Mouse (Mus musculus): ENCODE measurements around the gene Adam1b. TPM values are rescaled to one million over a fixed set of nuclear protein-coding genes. Genes with fewer than 3 reads are reported as not detected.

The Adam1b gene
- polyA plus RNA-seq, 1 experiment from 2014 or later, result not detected

Other genes with a start within 250 kb of the Adam1b start
- gene Trafd1, start 117.8 kb downstream of the Adam1b start, polyA plus RNA-seq (2014; fragmentation: Nextera tagmentation; extraction: Ambion mirVana), result 71.8 and 75.8 TPM in 2 replicates
- gene Naa25, start 105.5 kb downstream of the Adam1b start, polyA plus RNA-seq (2014; fragmentation: Nextera tagmentation; extraction: Ambion mirVana), result 38.0 and 40.3 TPM in 2 replicates
- 2.6 and 3.6 TPM in 2 replicates for gene Tmem116, start 51.5 kb downstream of the Adam1b start, polyA plus RNA-seq (2014; fragmentation: Nextera tagmentation; extraction: Ambion mirVana)
- gene Erp29, start 50.9 kb downstream of the Adam1b start, polyA plus RNA-seq (2014; fragmentation: Nextera tagmentation; extraction: Ambion mirVana), result 157 and 159 TPM in 2 replicates
- gene Adam1a, start 42.0 kb upstream of the Adam1b start, polyA plus RNA-seq (2014; fragmentation: Nextera tagmentation; extraction: Ambion mirVana), result 2.1 and 2.3 TPM in 2 replicates
- gene Gm42878, start 42.0 kb upstream of the Adam1b start, polyA plus RNA-seq (2014; fragmentation: Nextera tagmentation; extraction: Ambion mirVana), result not detected in 2 replicates
- gene Mapkapk5, start 42.5 kb upstream of the Adam1b start, polyA plus RNA-seq (2014; fragmentation: Nextera tagmentation; extraction: Ambion mirVana), result 46.5 and 47.8 TPM in 2 replicates
- gene Aldh2, start 90.4 kb upstream of the Adam1b start, polyA plus RNA-seq (2014; fragmentation: Nextera tagmentation; extraction: Ambion mirVana), result 87.8 and 93.0 TPM in 2 replicates
- gene Acad12, start 115.5 kb upstream of the Adam1b start, polyA plus RNA-seq (2014; fragmentation: Nextera tagmentation; extraction: Ambion mirVana), result 2.0 and 2.7 TPM in 2 replicates
- 1.6 and 2.1 TPM in 2 replicates for gene Acad10, start 157.1 kb upstream of the Adam1b start, polyA plus RNA-seq (2014; fragmentation: Nextera tagmentation; extraction: Ambion mirVana)
- 39.9 and 45.8 TPM in 2 replicates for gene Brap, start 157.1 kb upstream of the Adam1b start, polyA plus RNA-seq (2014; fragmentation: Nextera tagmentation; extraction: Ambion mirVana)
- gene Atxn2, start 207.9 kb upstream of the Adam1b start, polyA plus RNA-seq (2014; fragmentation: Nextera tagmentation; extraction: Ambion mirVana), result 65.4 and 68.6 TPM in 2 replicates

All from embryonic facial prominence, embryonic 14.5 days (tissue).